Mouse (Mus musculus): ENCODE data around the gene Mccc1.
A peak's percentile ranks its signal among the peaks of the same experiment; 100 is the strongest.

DNA sequence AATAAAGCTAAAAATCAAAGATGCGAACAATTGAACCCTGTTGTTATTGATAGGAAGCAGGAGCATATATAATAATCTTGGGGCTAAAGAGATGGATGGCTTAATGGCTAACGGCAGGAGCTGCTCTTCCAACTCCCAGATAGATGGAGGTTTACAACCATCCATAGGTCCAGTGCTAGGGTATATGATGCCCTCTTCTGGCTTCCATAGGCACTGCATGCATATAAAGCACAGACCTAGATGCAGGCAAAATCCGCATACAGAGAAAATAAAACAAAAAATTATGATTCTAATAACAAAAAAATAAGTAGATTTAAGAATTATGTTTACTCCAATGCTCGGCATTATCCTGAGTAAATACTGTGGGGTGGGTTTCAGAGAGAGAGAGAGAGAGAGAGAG, 27.5 kb downstream of the Mccc1 start:
- TF ChIP-seq CTCF (IDR thresholded peaks at IDR 0.05; ENCODE audit: borderline replicate concordance, insufficient read depth, low read depth, low read length) = peak; percentile 40; the same call in 1 of the 2 replicates
- no peak for TF ChIP-seq POLR2A (IDR thresholded peaks at IDR 0.05; ENCODE audit: borderline replicate concordance, insufficient read depth, low read length)
